Mouse (Mus musculus) cerebellum, adult 18-20 months (tissue): ENCODE measurements at regions not wholly inside any gene's neighbourhood (a gene's known extent, or its start where the extent isn't known, plus 50 kb on each side); places are given as distances from the start of the nearest gene placed in this dataset.

Experiments used
- DNase-seq, 2 experiments: peaks; one replicate each; pipeline ENCODE4 v3.0.0; 2021

- DNase-seq, result no peak
These were observed 267.8 kb downstream of the Dhx15 start for GRCm38 (mm10) chr5:51922494-51922893.

GRCm38 (mm10) chr5:51917812-51918448 lies 272.4 kb downstream of the Dhx15 start:
- peak in 1 of 2 experiments; percentile 16 for DNase-seq

GRCm38 (mm10) chr5:51914731-51915130 lies 275.6 kb downstream of the Dhx15 start:
- DNase-seq, result no peak

- peak in 1 of 2 experiments; percentile 15 for DNase-seq
These were observed 281.5 kb downstream of the Dhx15 start for GRCm38 (mm10) chr5:51908861-51909260.

GRCm38 (mm10) chr5:51906315-51907109 lies 283.8 kb downstream of the Dhx15 start:
- DNase-seq, result no peak

- DNase-seq, result no peak
These were observed 296.2 kb downstream of the Dhx15 start for GRCm38 (mm10) chr5:51894159-51894558.

- DNase-seq, result no peak
These were observed 299.0 kb downstream of the Dhx15 start for GRCm38 (mm10) chr5:51891341-51891740.

GRCm38 (mm10) chr5:51888404-51888803 lies 301.9 kb downstream of the Dhx15 start:
- DNase-seq, result no peak

GRCm38 (mm10) chr5:51882594-51882993 lies 307.7 kb downstream of the Dhx15 start:
- DNase-seq, result no peak

GRCm38 (mm10) chr5:51882173-51882572 lies 308.1 kb downstream of the Dhx15 start:
- no peak for DNase-seq

GRCm38 (mm10) chr5:51876846-51877245 lies 309.3 kb upstream of the Ppargc1a start:
- DNase-seq, result no peak

GRCm38 (mm10) chr5:51873571-51873970 lies 306.0 kb upstream of the Ppargc1a start:
- DNase-seq, result no peak

- DNase-seq, result no peak
These were observed 304.2 kb upstream of the Ppargc1a start for GRCm38 (mm10) chr5:51871735-51872134.

GRCm38 (mm10) chr5:51868223-51868713 lies 300.7 kb upstream of the Ppargc1a start:
- DNase-seq, result peak; percentile 12 to 23

GRCm38 (mm10) chr5:51866002-51866401 lies 298.5 kb upstream of the Ppargc1a start:
- DNase-seq, result peak; percentile 6 to 9

GRCm38 (mm10) chr5:51860496-51860895 lies 293.0 kb upstream of the Ppargc1a start:
- no peak for DNase-seq

GRCm38 (mm10) chr5:51853456-51854124 lies 286.1 kb upstream of the Ppargc1a start:
- no peak for DNase-seq

- DNase-seq, result no peak
These were observed 282.6 kb upstream of the Ppargc1a start for GRCm38 (mm10) chr5:51850091-51850490.

- no peak for DNase-seq
These were observed 281.7 kb upstream of the Ppargc1a start for GRCm38 (mm10) chr5:51849236-51849635.

GRCm38 (mm10) chr5:51842189-51842588 lies 274.7 kb upstream of the Ppargc1a start:
- DNase-seq, result no peak

GRCm38 (mm10) chr5:51841763-51842162 lies 274.2 kb upstream of the Ppargc1a start:
- DNase-seq, result no peak

- DNase-seq, result no peak
These were observed 273.3 kb upstream of the Ppargc1a start for GRCm38 (mm10) chr5:51840638-51841329.

- DNase-seq, result no peak
These were observed 271.8 kb upstream of the Ppargc1a start for GRCm38 (mm10) chr5:51839292-51839691.
